Mouse (Mus musculus): ENCODE data around the gene Ywhaq.

GRCm38 (mm10) chr12:21364624-21365435 lies 52.6 kb downstream of the Ywhaq start:
- no peak for TF ChIP-seq GATA1 (IDR thresholded peaks at IDR 0.05; ENCODE audit: low read length)
- TF ChIP-seq TAL1 (IDR thresholded peaks at IDR 0.05; ENCODE audit: low read length): no peak

All from erythroblast, embryonic 14.5 days (primary cell).